Comparison of ENCODE assay signal across 8 mouse cellular contexts in genomic region chr7:80074921-80075441, GRCm38 (mm10). TPM values are rescaled to one million over a fixed set of nuclear protein-coding genes. Genes with fewer than 3 reads are reported as not detected.
DNase-seq lines count a peak whose midpoint lies in the region; ATAC-seq and TF ChIP-seq lines count a peak whose summit lies in the region.

No protein-coding gene starts in this region.

- intact Hi-C loops in heart, postnatal 25 days (cut with DNase I), result loop anchor here (2.0 kb wide), 1 partner anchor 14 kb away; no protein-coding TSS in a partner anchor
- intact Hi-C loops in left cerebral cortex, postnatal 36 days (cut with DNase I), result no loop called here

- TF ChIP-seq CTCF in heart, postnatal 0 days (IDR thresholded peaks at IDR 0.05; ENCODE audit: low read depth), result peak; percentile 28

- WGBS in heart, postnatal 0 days, result 32% methylated on average over 5 of the region's 5 CpGs
- WGBS in limb, embryonic 15.5 days, result 31% methylated on average over 5 of the region's 5 CpGs

- peak; percentile 98 for DNase-seq in heart, adult 11 months
- no peak for DNase-seq in heart, postnatal 25 days (ENCODE audit: low spot score)
- DNase-seq in c-Kit-positive CD71-positive TER-119-positive erythroid progenitor cells, embryonic 14.5 days (ENCODE audit: low spot score), result peak; percentile 69
- DNase-seq in heart, postnatal 0 days (ENCODE audit: low spot score), result peak; percentile 67
- no peak for DNase-seq in left cerebral cortex, postnatal 36 days (ENCODE audit: low spot score in 2 of 2)
- no peak for DNase-seq in layer of hippocampus, adult 8-10 months (ENCODE audit: low spot score in 2 of 2)

- 0 out of 2 replicates have a peak overlapping the region, but pooled peaks have one; percentile 7 for H3K9ac ChIP-seq in heart, postnatal 0 days (replicated peaks; ENCODE audit: low read depth, low read length)
- H3K9ac ChIP-seq in limb, embryonic 15.5 days, result no peak overlapping the region

- no peak overlapping the region for H3K4me3 ChIP-seq in heart, postnatal 0 days (ENCODE audit: low read depth, low read length)
- no peak overlapping the region for H3K4me3 ChIP-seq in limb, embryonic 15.5 days

- peaks cover 54% of the 10 kb centered on the region for H3K4me1 ChIP-seq in heart, postnatal 0 days (ENCODE audit: control insufficient read depth, insufficient read depth)
- H3K4me1 ChIP-seq in limb, embryonic 15.5 days, result peaks cover 59% of the 10 kb centered on the region

- no peaks in the 10 kb centered on the region for H3K27me3 ChIP-seq in heart, postnatal 0 days (ENCODE audit: control insufficient read depth, insufficient read depth, low read length)
- H3K27me3 ChIP-seq in limb, embryonic 15.5 days, result no peaks in the 10 kb centered on the region

- H3K27ac ChIP-seq in heart, postnatal 0 days (ENCODE audit: low read depth), result peak overlapping the region; percentile 61
- H3K27ac ChIP-seq in limb, embryonic 15.5 days, result peak overlapping the region; percentile 47; the same call in 1 of the 2 replicates

- peak; percentile 47 for ATAC-seq in heart, postnatal 0 days (ENCODE audit: insufficient read depth, low read depth)
- ATAC-seq in limb, embryonic 15.5 days (ENCODE audit: insufficient number of reproducible peaks, low FRiP score, low TSS enrichment, low read depth), result peak; percentile 42; the same call in 1 of the 2 replicates
- ATAC-seq in monocyte, adult 5-6 weeks (replicated peaks; ENCODE audit: insufficient number of reproducible peaks, low FRiP score, low TSS enrichment, poor library complexity, severe bottlenecking), result peak; percentile 86

- no peaks in the 10 kb centered on the region for H3K9me3 ChIP-seq in heart, postnatal 0 days (replicated peaks; ENCODE audit: control insufficient read depth, low read length)
- no peaks in the 10 kb centered on the region for H3K9me3 ChIP-seq in limb, embryonic 15.5 days

- H3K4me2 ChIP-seq in heart, postnatal 0 days (ENCODE audit: low read depth, low read length), result no peak overlapping the region
- no peak overlapping the region for H3K4me2 ChIP-seq in limb, embryonic 15.5 days

- TF ChIP-seq EP300 in heart, postnatal 0 days (IDR thresholded peaks at IDR 0.05; ENCODE audit: low read depth), result no peak

- H3K36me3 ChIP-seq in heart, postnatal 0 days (replicated peaks; ENCODE audit: control insufficient read depth, insufficient read depth, low read length), result no peaks in the 10 kb centered on the region
- no peaks in the 10 kb centered on the region for H3K36me3 ChIP-seq in limb, embryonic 15.5 days

RNA-seq across cellular contexts. Expression of gene Idh2, which starts 40.2 kb away (rescaled TPM):
- total RNA-seq in heart, postnatal 25 days (2021), result 1,000 to 10,000 TPM; 1,585 to 1,668 TPM
- total RNA-seq in heart, postnatal 0 days (2014; rRNA removed; ENCODE audit: low replicate concordance), result 3,422 and 3,660 TPM in 2 replicates
- polyA plus RNA-seq in heart, postnatal 0 days (2015; fragmentation: Nextera tagmentation; extraction: Ambion mirVana), result 2,757 and 2,826 TPM in 2 replicates
- 546 and 644 TPM in 2 replicates for polyA plus RNA-seq in limb, embryonic 15.5 days (2015; fragmentation: Nextera tagmentation; extraction: Ambion mirVana)
- 23.3 to 27.2 TPM (median 24.2 TPM) in 3 replicates for total RNA-seq in monocyte, adult 5-6 weeks (2017)
- total RNA-seq in left cerebral cortex, postnatal 36 days (2021), result 10 to 100 TPM; 52.2 to 55.6 TPM
- total RNA-seq in layer of hippocampus, adult 8-10 months (2022), result 10 to 100 TPM; 67.5 to 83.7 (median 75.9) TPM

RNA-seq across cellular contexts. Expression of gene Zfp710, which starts 50.4 kb away (rescaled TPM):
- 10 to 100 TPM; 27.7 to 29.9 TPM for total RNA-seq in heart, postnatal 25 days (2021)
- total RNA-seq in heart, postnatal 0 days (2014; rRNA removed; ENCODE audit: low replicate concordance), result 25.5 and 29.7 TPM in 2 replicates
- 7.5 TPM in 2 replicates for polyA plus RNA-seq in heart, postnatal 0 days (2015; fragmentation: Nextera tagmentation; extraction: Ambion mirVana)
- 16.9 and 18.9 TPM in 2 replicates for polyA plus RNA-seq in limb, embryonic 15.5 days (2015; fragmentation: Nextera tagmentation; extraction: Ambion mirVana)
- total RNA-seq in monocyte, adult 5-6 weeks (2017), result 55.9 to 77.3 TPM (median 60.7 TPM) in 3 replicates
- total RNA-seq in left cerebral cortex, postnatal 36 days (2021), result 10 to 100 TPM; 18.4 to 20.2 TPM
- total RNA-seq in layer of hippocampus, adult 8-10 months (2022), result 10 to 100 TPM; 24.3 to 30.2 (median 26.0) TPM

Comparison
In these comparisons a context has a peak if more than half of its experiments do, and no peak if none do; other contexts are left out.
1. DNase-seq: peak in heart, adult 11 months (single experiment), c-Kit-positive CD71-positive TER-119-positive erythroid progenitor cells, embryonic 14.5 days (single experiment) and heart, postnatal 0 days (single experiment); none in heart, postnatal 25 days (single experiment), left cerebral cortex, postnatal 36 days (0 of 2) and layer of hippocampus, adult 8-10 months (0 of 2).
2. RNA of gene Idh2, which starts 40.2 kb away (total RNA-seq): 3,422 to 3,660 TPM in heart, postnatal 0 days and 1,585 to 1,668 TPM in heart, postnatal 25 days; 67.5 to 83.7 TPM in layer of hippocampus, adult 8-10 months, 52.2 to 55.6 TPM in left cerebral cortex, postnatal 36 days and 23.3 to 27.2 TPM in monocyte, adult 5-6 weeks; every median in the first group is over 10 times any median in the second.
3. Peak in every context shown above with its lines, with median percentiles within 50 percentile points of each other: ATAC-seq.